Mouse (Mus musculus): ENCODE measurements around the gene Mapkapk2. TPM values are rescaled to one million over a fixed set of nuclear protein-coding genes. Genes with fewer than 3 reads are reported as not detected.

The Mapkapk2 gene
- polyA plus RNA-seq, 1 experiment from 2014 or later = 35.2 TPM

GRCm38 (mm10) chr1:131015879-131016278, 81.7 kb downstream of the Mapkapk2 start:
- Histone ChIP-seq H3K9ac (ENCODE audit: low read length) (no peak overlapping the region), H3K4me3 (ENCODE audit: low read depth, low read length) (no peak overlapping the region), H3K27me3 (replicated peaks; ENCODE audit: control insufficient read depth, insufficient read depth, low read length) (no peaks in the 10 kb centered on the region), H3K4me2 (ENCODE audit: low read length) (no peak overlapping the region), H3K4me1 (ENCODE audit: control insufficient read depth, insufficient read depth, low read length) (no peaks in the 10 kb centered on the region), H3K27ac (ENCODE audit: low read depth, low read length) (no peak overlapping the region), H3K36me3 (ENCODE audit: control insufficient read depth, insufficient read depth, low read length) (no peaks in the 10 kb centered on the region), H3K9me3 (replicated peaks; ENCODE audit: control insufficient read depth, low read length) (no peaks in the 10 kb centered on the region)
- WGBS = 93% methylated on average over 7 of the region's 7 CpGs
- no peak for ATAC-seq
- no peak for DNase-seq (ENCODE audit: low spot score)

GRCm38 (mm10) chr1:131015281-131015680, 82.3 kb downstream of the Mapkapk2 start:
- 93% methylated on average over 6 of the region's 6 CpGs for WGBS
- Histone ChIP-seq H3K4me1 (ENCODE audit: control insufficient read depth, insufficient read depth, low read length) (no peaks in the 10 kb centered on the region), H3K36me3 (ENCODE audit: control insufficient read depth, insufficient read depth, low read length) (no peaks in the 10 kb centered on the region), H3K27ac (ENCODE audit: low read depth, low read length) (no peak overlapping the region), H3K9ac (ENCODE audit: low read length) (no peak overlapping the region), H3K27me3 (replicated peaks; ENCODE audit: control insufficient read depth, insufficient read depth, low read length) (no peaks in the 10 kb centered on the region), H3K9me3 (replicated peaks; ENCODE audit: control insufficient read depth, low read length) (no peaks in the 10 kb centered on the region), H3K4me3 (ENCODE audit: low read depth, low read length) (no peak overlapping the region), H3K4me2 (ENCODE audit: low read length) (no peak overlapping the region)
- no peak for ATAC-seq
- no peak for DNase-seq (ENCODE audit: low spot score)

- no peak overlapping the region for H3K4me3 ChIP-seq (ENCODE audit: low read depth, low read length)
- H3K9me3 ChIP-seq (replicated peaks; ENCODE audit: control insufficient read depth, low read length) = no peaks in the 10 kb centered on the region
- WGBS = 93% methylated on average over 5 of the region's 5 CpGs
- H3K36me3 ChIP-seq (ENCODE audit: control insufficient read depth, insufficient read depth, low read length) = no peaks in the 10 kb centered on the region
- H3K4me2 ChIP-seq (ENCODE audit: low read length) = no peak overlapping the region
- ATAC-seq (no peak), DNase-seq (ENCODE audit: low spot score) (no peak)
- H3K27ac ChIP-seq (ENCODE audit: low read depth, low read length) = no peak overlapping the region
- no peak overlapping the region for H3K9ac ChIP-seq (ENCODE audit: low read length)
- H3K4me1 ChIP-seq (ENCODE audit: control insufficient read depth, insufficient read depth, low read length) = no peaks in the 10 kb centered on the region
- no peaks in the 10 kb centered on the region for H3K27me3 ChIP-seq (replicated peaks; ENCODE audit: control insufficient read depth, insufficient read depth, low read length)
Observed at GRCm38 (mm10) chr1:131013926-131014325, 83.7 kb downstream of the Mapkapk2 start.

GRCm38 (mm10) chr1:131012494-131012893, 85.1 kb downstream of the Mapkapk2 start:
- no peak for ATAC-seq

GRCm38 (mm10) chr1:131010201-131011153, 87.1 kb downstream of the Mapkapk2 start:
- no peak overlapping the region for H3K4me2 ChIP-seq (ENCODE audit: low read length)
- DNase-seq (ENCODE audit: low spot score) (no peak), ATAC-seq (no peak)
- H3K9me3 ChIP-seq (replicated peaks; ENCODE audit: control insufficient read depth, low read length) = no peaks in the 10 kb centered on the region
- no peaks in the 10 kb centered on the region for H3K27me3 ChIP-seq (replicated peaks; ENCODE audit: control insufficient read depth, insufficient read depth, low read length)
- WGBS = 87% methylated on average over 17 of the region's 17 CpGs
- no peaks in the 10 kb centered on the region for H3K4me1 ChIP-seq (ENCODE audit: control insufficient read depth, insufficient read depth, low read length)
- H3K4me3 ChIP-seq (ENCODE audit: low read depth, low read length) = no peak overlapping the region
- H3K36me3 ChIP-seq (ENCODE audit: control insufficient read depth, insufficient read depth, low read length) = no peaks in the 10 kb centered on the region
- H3K27ac ChIP-seq (ENCODE audit: low read depth, low read length) = no peak overlapping the region
- no peak overlapping the region for H3K9ac ChIP-seq (ENCODE audit: low read length)

More at GRCm38 (mm10) chr1:131012494-131012893, 85.1 kb downstream of the Mapkapk2 start:
- DNase-seq (ENCODE audit: low spot score) = no peak
- Histone ChIP-seq H3K4me2 (ENCODE audit: low read length) (no peak overlapping the region), H3K9me3 (replicated peaks; ENCODE audit: control insufficient read depth, low read length) (no peaks in the 10 kb centered on the region), H3K36me3 (ENCODE audit: control insufficient read depth, insufficient read depth, low read length) (no peaks in the 10 kb centered on the region), H3K4me1 (ENCODE audit: control insufficient read depth, insufficient read depth, low read length) (no peaks in the 10 kb centered on the region), H3K27ac (ENCODE audit: low read depth, low read length) (no peak overlapping the region), H3K9ac (ENCODE audit: low read length) (no peak overlapping the region), H3K4me3 (ENCODE audit: low read depth, low read length) (no peak overlapping the region), H3K27me3 (replicated peaks; ENCODE audit: control insufficient read depth, insufficient read depth, low read length) (no peaks in the 10 kb centered on the region)
- WGBS = 59% methylated on average over 8 of the region's 8 CpGs

GRCm38 (mm10) chr1:131006069-131006468, 91.6 kb downstream of the Mapkapk2 start:
- no peaks in the 10 kb centered on the region for H3K9me3 ChIP-seq (replicated peaks; ENCODE audit: control insufficient read depth, low read length)
- H3K27ac ChIP-seq (ENCODE audit: low read depth, low read length) = no peak overlapping the region
- no peak for DNase-seq (ENCODE audit: low spot score)
- no peaks in the 10 kb centered on the region for H3K4me1 ChIP-seq (ENCODE audit: control insufficient read depth, insufficient read depth, low read length)
- WGBS = 82% methylated on average over 1 of the region's 1 CpGs
- ATAC-seq = no peak
- no peak overlapping the region for H3K9ac ChIP-seq (ENCODE audit: low read length)
- H3K27me3 ChIP-seq (replicated peaks; ENCODE audit: control insufficient read depth, insufficient read depth, low read length) = no peaks in the 10 kb centered on the region
- no peaks in the 10 kb centered on the region for H3K36me3 ChIP-seq (ENCODE audit: control insufficient read depth, insufficient read depth, low read length)
- no peak overlapping the region for H3K4me2 ChIP-seq (ENCODE audit: low read length)
- H3K4me3 ChIP-seq (ENCODE audit: low read depth, low read length) = no peak overlapping the region

Other genes starting within 250 kb of the Mapkapk2 start
- gene Fcmr, start 232.2 kb downstream of the Mapkapk2 start, polyA plus RNA-seq (2014; fragmentation: Nextera tagmentation; extraction: Ambion mirVana) = not detected in 2 replicates
- not detected in 2 replicates for gene Il24, start 210.4 kb downstream of the Mapkapk2 start, polyA plus RNA-seq (2014; fragmentation: Nextera tagmentation; extraction: Ambion mirVana)
- gene Il20, start 186.4 kb downstream of the Mapkapk2 start, polyA plus RNA-seq (2014; fragmentation: Nextera tagmentation; extraction: Ambion mirVana) = not detected in 2 replicates
- gene Il19, start 157.7 kb downstream of the Mapkapk2 start, polyA plus RNA-seq (2014; fragmentation: Nextera tagmentation; extraction: Ambion mirVana) = not detected in 2 replicates
- 0.16 TPM in 1 of 2 replicates, not detected in the other for gene Il10, start 78.0 kb downstream of the Mapkapk2 start, polyA plus RNA-seq (2014; fragmentation: Nextera tagmentation; extraction: Ambion mirVana)
- gene Dyrk3, start 40.5 kb upstream of the Mapkapk2 start, polyA plus RNA-seq (2014; fragmentation: Nextera tagmentation; extraction: Ambion mirVana) = 19.2 and 19.4 TPM in 2 replicates
- gene Eif2d, start 55.4 kb upstream of the Mapkapk2 start, polyA plus RNA-seq (2014; fragmentation: Nextera tagmentation; extraction: Ambion mirVana) = 61.5 and 66.1 TPM in 2 replicates
- 1.0 and 1.2 TPM in 2 replicates for gene Rassf5, start 147.4 kb upstream of the Mapkapk2 start, polyA plus RNA-seq (2014; fragmentation: Nextera tagmentation; extraction: Ambion mirVana)
- 0.29 and 0.72 TPM in 2 replicates for gene Ikbke, start 181.8 kb upstream of the Mapkapk2 start, polyA plus RNA-seq (2014; fragmentation: Nextera tagmentation; extraction: Ambion mirVana)

Measured in forebrain, embryonic 14.5 days (tissue).